Mouse (Mus musculus): ENCODE measurements at regions not wholly inside any gene's neighbourhood (a gene's known extent, or its start where the extent isn't known, plus 50 kb on each side); places are given as distances from the start of the nearest gene placed in this dataset.

- intact Hi-C loops (cut with DNase I), result no loop called here
- DNase-seq, result no peak
These were observed 60.5 kb upstream of the Shb start for GRCm38 (mm10) chr4:45592766-45593165.

DNA sequence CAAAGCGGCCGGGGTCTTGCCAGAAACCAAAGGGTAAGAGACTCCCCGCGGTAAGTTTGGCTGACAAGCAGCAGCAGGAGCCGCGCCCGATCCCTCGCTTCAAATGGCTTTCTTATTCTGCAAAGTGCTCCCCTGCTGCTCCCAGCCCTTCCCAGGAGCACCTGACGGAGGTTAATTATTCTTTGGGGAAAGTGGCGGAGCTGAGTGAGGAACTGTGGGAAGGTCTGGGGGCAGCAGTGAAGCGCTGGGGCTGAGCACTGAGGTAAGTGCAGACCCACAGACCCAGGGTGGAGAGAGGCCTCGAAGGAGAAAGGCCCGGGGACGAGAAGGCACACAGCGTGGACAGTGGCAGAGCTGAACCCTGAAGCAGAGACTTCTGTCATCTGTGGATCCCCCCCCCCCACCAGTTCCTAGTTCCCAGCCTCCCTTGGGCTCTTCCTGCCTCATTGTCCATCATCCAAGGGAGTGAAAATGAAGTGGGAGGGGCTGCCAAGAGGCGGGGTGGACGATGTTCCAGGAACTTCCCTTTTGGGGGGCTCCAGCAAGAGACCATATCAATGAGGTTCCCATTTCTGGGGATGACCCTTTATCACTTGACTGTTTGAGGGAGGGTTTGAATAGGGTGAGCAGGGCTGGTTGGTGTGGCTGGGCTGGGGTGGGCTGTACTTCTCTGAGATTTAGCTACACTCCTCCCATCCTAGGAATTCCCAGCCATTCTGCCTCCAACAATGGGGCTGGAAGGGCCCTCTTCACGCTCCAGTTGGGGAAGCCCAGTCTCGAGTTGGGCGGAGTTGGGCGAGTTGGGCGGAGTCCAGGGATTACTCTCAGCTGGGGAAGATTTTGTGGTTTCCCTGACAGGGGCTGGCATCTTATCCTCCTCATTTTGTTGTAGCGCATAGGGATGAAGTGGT is 59.4 kb upstream of the Shb start:
- DNase-seq, result peak; percentile 24
- intact Hi-C loops (cut with DNase I), result no loop called here

GRCm38 (mm10) chr4:45590836-45591235 is 58.6 kb upstream of the Shb start:
- intact Hi-C loops (cut with DNase I), result no loop called here
- DNase-seq, result no peak

- intact Hi-C loops (cut with DNase I), result no loop called here
These were observed 56.1 kb upstream of the Shb start for GRCm38 (mm10) chr4:45588322-45588721.

GRCm38 (mm10) chr4:45587202-45587601 is 54.9 kb upstream of the Shb start:
- intact Hi-C loops (cut with DNase I), result no loop called here

More at GRCm38 (mm10) chr4:45588322-45588721, 56.1 kb upstream of the Shb start:
- no peak for DNase-seq

DNA sequence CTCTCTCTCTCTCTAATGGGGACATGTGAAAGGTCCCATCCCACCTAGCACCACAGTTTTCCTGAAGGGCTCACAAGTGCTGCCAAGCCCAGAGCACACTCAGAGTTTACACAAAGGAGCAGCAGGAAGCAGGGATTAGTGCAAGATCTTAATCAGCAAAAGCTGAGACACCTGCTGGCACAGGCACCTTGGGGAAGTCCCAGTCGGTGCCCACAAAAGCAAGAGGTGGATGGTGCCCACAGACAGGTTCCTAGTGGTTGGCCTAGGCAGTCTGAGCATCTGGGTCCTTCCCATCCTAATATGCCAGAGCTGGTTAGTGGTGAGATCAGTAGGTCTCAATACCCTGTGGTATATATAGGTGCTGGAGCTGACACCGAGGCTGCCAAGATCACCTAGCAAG is 54.0 kb upstream of the Shb start:
- intact Hi-C loops (cut with DNase I), result no loop called here

More at GRCm38 (mm10) chr4:45587202-45587601, 54.9 kb upstream of the Shb start:
- DNase-seq, result no peak

DNA sequence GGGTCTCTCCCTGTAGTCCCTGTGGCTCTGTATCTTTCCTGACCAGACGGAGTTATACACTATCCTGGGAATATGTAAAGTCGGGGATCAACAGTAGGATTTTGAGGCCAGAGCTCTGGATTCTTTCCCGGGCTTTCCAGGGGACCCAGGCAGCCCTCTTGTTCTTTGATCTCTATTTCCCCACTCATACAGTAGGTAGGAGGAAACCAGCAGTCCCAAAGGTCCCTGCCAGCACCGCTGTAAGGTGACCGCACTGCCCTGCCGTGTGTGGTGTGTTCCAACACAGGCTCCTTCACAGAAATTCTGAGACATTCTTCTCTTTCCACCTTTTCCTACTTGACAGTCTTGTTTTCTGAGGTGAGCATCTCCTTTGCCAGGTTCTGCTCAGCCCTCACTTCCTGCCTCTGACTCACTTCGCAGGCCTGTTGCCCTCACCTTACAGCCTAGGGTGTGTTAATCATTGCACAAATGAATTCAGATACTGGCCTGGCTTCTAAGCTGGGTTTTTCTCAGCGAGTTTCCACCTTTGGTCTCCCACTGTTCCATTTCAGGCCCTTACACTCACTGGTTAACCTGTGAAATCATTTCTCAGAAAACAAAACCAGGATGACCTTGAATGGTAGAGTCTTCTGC is 53.0 kb upstream of the Shb start:
- intact Hi-C loops (cut with DNase I), result no loop called here
- no peak for DNase-seq

More for the DNA sequence above, 54.0 kb upstream of the Shb start:
- DNase-seq, result no peak

GRCm38 (mm10) chr4:45583966-45584365 is 51.7 kb upstream of the Shb start:
- no peak for DNase-seq
- intact Hi-C loops (cut with DNase I), result no loop called here

GRCm38 (mm10) chr4:45582496-45582895 is 50.2 kb upstream of the Shb start:
- intact Hi-C loops (cut with DNase I), result no loop called here
- DNase-seq, result no peak
